Mouse (Mus musculus) CH12.LX (cell line): ENCODE results near the gene Tada2a.

ENCODE experiments used
- BHLHE40 ChIP-seq: IDR thresholded peaks from 2 replicates; pipeline ENCODE4 v1.6.1; 2011; ENCODE audit warnings: mild to moderate bottlenecking, low read depth, low read length, improper control_type of control experiment
- CTCF ChIP-seq, 2 experiments: IDR thresholded peaks in 1 of 2; conservative IDR thresholded peaks in 1 of 2; 2 replicates each; pipeline ENCODE4 v1.5.1; 2011 to 2012; ENCODE audit warnings: low read depth in 2 of 2, low read length in 2 of 2, improper control_type of control experiment in 1 of 2, inconsistent platforms in 1 of 2, mild to moderate bottlenecking in 1 of 2, moderate library complexity in 1 of 2
- EP300 ChIP-seq: IDR thresholded peaks from 2 replicates; pipeline ENCODE4 v1.6.1; 2011; ENCODE audit warnings: low read length, improper control_type of control experiment
- KAT2A ChIP-seq: IDR thresholded peaks from 2 replicates; pipeline ENCODE4 v1.6.1; 2012; ENCODE audit warnings: low read length, improper control_type of control experiment, inconsistent platforms; ENCODE audit not compliant: insufficient replicate concordance
- MAX ChIP-seq: IDR thresholded peaks from 2 replicates; pipeline ENCODE4 v1.6.1; 2011; ENCODE audit warnings: low read length, improper control_type of control experiment
- MXI1 ChIP-seq: IDR thresholded peaks from 2 replicates; pipeline ENCODE4 v1.6.1; 2011; ENCODE audit warnings: mild to moderate bottlenecking, low read depth, low read length, improper control_type of control experiment
- NELFE ChIP-seq: IDR thresholded peaks from 2 replicates; pipeline ENCODE4 v1.6.1; 2011; ENCODE audit warnings: low read depth, low read length, improper control_type of control experiment
- POLR2A ChIP-seq: IDR thresholded peaks from 2 replicates; pipeline ENCODE4 v1.6.1; 2011; ENCODE audit warnings: low read depth, mild to moderate bottlenecking, improper control_type of control experiment, low read length
- POLR2AphosphoS2 ChIP-seq: IDR thresholded peaks from 2 replicates; pipeline ENCODE4 v1.6.1; 2011; ENCODE audit warnings: low read depth, low read length, improper control_type of control experiment
- SIN3A ChIP-seq: IDR thresholded peaks from 2 replicates; pipeline ENCODE4 v1.6.1; 2012; ENCODE audit warnings: low read length, improper control_type of control experiment, inconsistent platforms
- USF1 ChIP-seq: IDR thresholded peaks from 2 replicates; pipeline ENCODE4 v1.6.1; 2014; ENCODE audit warnings: low read depth, mild to moderate bottlenecking, inconsistent platforms, low read length, improper control_type of control experiment
- USF2 ChIP-seq: conservative IDR thresholded peaks from 2 replicates; pipeline ENCODE4 v1.6.1; 2011; ENCODE audit warnings: low read depth, low read length, improper control_type of control experiment
- ZC3H11A ChIP-seq: IDR thresholded peaks from 2 replicates; pipeline ENCODE4 v1.6.1; 2012; ENCODE audit warnings: low read depth, mild to moderate bottlenecking, inconsistent platforms, low read length, improper control_type of control experiment

GRCm38 (mm10) chr11:84072904-84073651 lies 56.3 kb downstream of the Tada2a start:
- TF ChIP-seq POLR2AphosphoS2: no peak; the same call in 1 of the 2 replicates
- no peak; the same call in 1 of the 2 replicates for TF ChIP-seq ZC3H11A
- TF ChIP-seq NELFE: peak; percentile 62
- TF ChIP-seq MXI1: peak; percentile 88
- TF ChIP-seq CTCF (conservative IDR thresholded peaks at IDR 0.05 in 1 of 2, IDR thresholded peaks at IDR 0.05 in 1 of 2; ENCODE audit: low read depth in 2 of 2, low read length in 2 of 2): no peak
- no peak for TF ChIP-seq POLR2A
- TF ChIP-seq BHLHE40: peak; percentile 85
- TF ChIP-seq KAT2A: 0 out of 2 replicates have a peak, but pooled peaks have one; percentile 64
- TF ChIP-seq USF2: no peak
- no peak for TF ChIP-seq USF1
- peak; percentile 92 for TF ChIP-seq EP300
- peak; percentile 95 for TF ChIP-seq SIN3A
- peak; percentile 85 for TF ChIP-seq MAX
